Mouse (Mus musculus) bone marrow macrophage, adult 2 months (primary cell): Measurements from ENCODE around the gene Angptl6.

ENCODE experiments used
- CTCF ChIP-seq: IDR thresholded peaks from 2 replicates; pipeline ENCODE4 v1.5.1; 2012; ENCODE audit warnings: low read depth, mild to moderate bottlenecking, low read length, moderate library complexity
- POLR2A ChIP-seq: IDR thresholded peaks from 2 replicates; pipeline ENCODE4 v1.6.1; 2012; ENCODE audit warnings: mild to moderate bottlenecking, low read depth, low read length, borderline replicate concordance

DNA sequence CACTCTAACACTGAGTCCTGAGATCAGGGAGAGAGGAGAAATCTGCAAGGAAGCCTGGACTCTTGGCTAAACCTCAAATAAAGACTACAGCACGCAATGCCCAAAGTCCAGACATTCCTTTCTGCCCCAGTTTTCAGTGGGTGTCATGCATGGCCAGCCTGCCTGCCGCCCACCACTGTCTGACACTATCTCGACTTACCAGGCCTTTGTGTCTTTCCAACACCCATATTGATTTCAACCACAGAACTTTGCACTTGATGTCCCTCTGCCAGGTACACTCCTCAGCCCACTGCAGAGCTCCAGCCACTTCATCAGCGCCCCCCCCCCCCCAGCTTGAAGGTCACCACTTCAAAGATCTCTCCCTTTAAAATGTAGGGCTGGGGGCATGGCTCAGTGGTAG lies 17.3 kb downstream of the Angptl6 start:
- TF ChIP-seq CTCF (no peak), POLR2A (no peak)
